Mouse (Mus musculus) heart, embryonic 15.5 days (tissue): ENCODE results near the gene Gm21293. TPM values are rescaled to one million over a fixed set of nuclear protein-coding genes. Genes with fewer than 3 reads are reported as not detected.
"Not testable (repeated sequence)": the region's sequence is repeated elsewhere in the genome, so short reads cannot be mapped to it uniquely, and the experiment has no call there.

Experiments used
- ATAC-seq: fragments of 200-750 bp; cut with Nextera tagmentation; replicated peaks from 2 replicates; pipeline ENCODE4 v1.8.0; 2017; ENCODE audit warnings: low read depth, moderate TSS enrichment; ENCODE audit not compliant: insufficient number of reproducible peaks, insufficient read depth, low FRiP score
- H3K27ac ChIP-seq: fragments of 300-500 bp; sonication (generic); 2 replicates; pipeline ENCODE4 v1.5.1; 2015; ENCODE audit warnings: mild to moderate bottlenecking, inconsistent platforms
- H3K27me3 ChIP-seq: fragments of 300-500 bp; sonication (generic); 2 replicates; pipeline ENCODE4 v1.6.1; 2015; ENCODE audit warnings: inconsistent platforms
- H3K36me3 ChIP-seq: fragments of 300-500 bp; sonication (generic); 2 replicates; pipeline ENCODE4 v1.6.1; 2015; ENCODE audit warnings: mild to moderate bottlenecking, inconsistent platforms
- H3K4me1 ChIP-seq: fragments of 300-500 bp; sonication (generic); replicated peaks from 2 replicates; pipeline ENCODE4 v1.6.1; 2015; ENCODE audit warnings: inconsistent platforms
- H3K4me2 ChIP-seq: fragments of 300-500 bp; sonication (generic); 2 replicates; pipeline ENCODE4 v1.6.1; 2015; ENCODE audit warnings: inconsistent platforms, mild to moderate bottlenecking, moderate library complexity
- H3K4me3 ChIP-seq: fragments of 300-500 bp; sonication (generic); 2 replicates; pipeline ENCODE4 v1.5.1; 2015; ENCODE audit warnings: mild to moderate bottlenecking, inconsistent platforms
- H3K9ac ChIP-seq: fragments of 300-500 bp; sonication (generic); 2 replicates; pipeline ENCODE4 v1.6.1; 2015; ENCODE audit warnings: mild to moderate bottlenecking, inconsistent platforms
- H3K9me3 ChIP-seq: fragments of 300-500 bp; sonication (generic); replicated peaks from 2 replicates; pipeline ENCODE4 v1.6.1; 2016; ENCODE audit warnings: inconsistent platforms
- WGBS: fragments of 180-500 bp; shearing (Covaris S2); methylation state at CpG from one replicate; pipeline ENCODE4 v1.1.7; 2015; ENCODE audit warnings: mixed read lengths; 5-methylcytosine and 5-hydroxymethylcytosine counted together
- polyA plus RNA-seq: library from polyadenylated mRNA; unstranded; fragments of >200 nt; fragmentation: Nextera tagmentation; extraction: Ambion mirVana; gene quantifications from 2 replicates; pipeline ENCODE4 v1.2.1, GENCODE M21; 2015

Gene Gm21293
- polyA plus RNA-seq: not detected in 2 replicates

- H3K4me1 ChIP-seq, H3K9me3 ChIP-seq, H3K36me3 ChIP-seq, H3K27me3 ChIP-seq, ATAC-seq, H3K27ac ChIP-seq, H3K9ac ChIP-seq, H3K4me3 ChIP-seq, H3K4me2 ChIP-seq: not testable (repeated sequence)
- no CpG with 5 or more reads among the region's 3 CpGs for WGBS
Measured at GRCm38 (mm10) chr10:104142687-104143086, at the start of gene Gm21293. TSS of gene Gm21293 (plus strand) at chr10:104142987.

- Histone ChIP-seq H3K27ac (no peak overlapping the region), H3K9ac (no peak overlapping the region), H3K4me1 (no peaks in the 10 kb centered on the region), H3K27me3 (no peaks in the 10 kb centered on the region), H3K4me3 (no peak overlapping the region), H3K36me3 (no peaks in the 10 kb centered on the region), H3K4me2 (no peak overlapping the region), H3K9me3 (no peaks in the 10 kb centered on the region)
- no peak for ATAC-seq
- WGBS: 57% methylated on average over 3 of the region's 3 CpGs
Measured at GRCm38 (mm10) chr10:104110044-104110443, 32.7 kb upstream of the Gm21293 start.

- no peaks in the 10 kb centered on the region for H3K27me3 ChIP-seq
- H3K27ac ChIP-seq: no peak overlapping the region
- ATAC-seq: no peak
- H3K9me3 ChIP-seq: no peaks in the 10 kb centered on the region
- no peak overlapping the region for H3K4me3 ChIP-seq
- no peak overlapping the region for H3K9ac ChIP-seq
- no peaks in the 10 kb centered on the region for H3K36me3 ChIP-seq
- no peak overlapping the region for H3K4me2 ChIP-seq
- WGBS: 39% methylated on average over 2 of the region's 2 CpGs
- H3K4me1 ChIP-seq: no peaks in the 10 kb centered on the region
Measured at GRCm38 (mm10) chr10:104118312-104118711, 24.5 kb upstream of the Gm21293 start.

GRCm38 (mm10) chr10:104151197-104151596 lies 8.4 kb downstream of the Gm21293 start, which contains the start of gene Gm6763:
TSS of gene Gm6763 (plus strand) at chr10:104151497.
- WGBS: no CpG with 5 or more reads among the region's 3 CpGs
- not testable (repeated sequence) for H3K4me3 ChIP-seq, H3K9ac ChIP-seq, H3K27me3 ChIP-seq, H3K4me1 ChIP-seq, H3K4me2 ChIP-seq, H3K36me3 ChIP-seq, H3K27ac ChIP-seq, ATAC-seq, H3K9me3 ChIP-seq

GRCm38 (mm10) chr10:104159706-104160105 lies 16.9 kb downstream of the Gm21293 start, which contains the start of gene Gm8764:
TSS of gene Gm8764 (plus strand) at chr10:104160006.
- not testable (repeated sequence) for H3K27me3 ChIP-seq, ATAC-seq, H3K4me1 ChIP-seq, H3K4me3 ChIP-seq, H3K27ac ChIP-seq, H3K36me3 ChIP-seq, H3K4me2 ChIP-seq, H3K9me3 ChIP-seq, H3K9ac ChIP-seq
- WGBS: no CpG with 5 or more reads among the region's 3 CpGs

GRCm38 (mm10) chr10:104168215-104168614 lies 25.4 kb downstream of the Gm21293 start, which contains the start of gene Gm21304:
TSS of gene Gm21304 (plus strand) at chr10:104168515.
- not testable (repeated sequence) for H3K27me3 ChIP-seq, H3K4me1 ChIP-seq, H3K4me2 ChIP-seq, H3K27ac ChIP-seq, H3K9ac ChIP-seq, H3K9me3 ChIP-seq, ATAC-seq, H3K36me3 ChIP-seq, H3K4me3 ChIP-seq
- WGBS: no CpG with 5 or more reads among the region's 3 CpGs

GRCm38 (mm10) chr10:104176724-104177123 lies 33.9 kb downstream of the Gm21293 start, which contains the start of gene Gm21312:
TSS of gene Gm21312 (plus strand) at chr10:104177024.
- ATAC-seq: not testable (repeated sequence)

GRCm38 (mm10) chr10:104185233-104185632 lies 42.4 kb downstream of the Gm21293 start, which contains the start of gene Gm20765:
TSS of gene Gm20765 (plus strand) at chr10:104185533.
- not testable (repeated sequence) for H3K4me3 ChIP-seq, H3K27me3 ChIP-seq, H3K4me2 ChIP-seq, ATAC-seq, H3K36me3 ChIP-seq, H3K4me1 ChIP-seq, H3K9me3 ChIP-seq, H3K27ac ChIP-seq, H3K9ac ChIP-seq
- WGBS: no CpG with 5 or more reads among the region's 3 CpGs

More at GRCm38 (mm10) chr10:104176724-104177123, 33.9 kb downstream of the Gm21293 start, which contains the start of gene Gm21312:
- not testable (repeated sequence) for H3K4me1 ChIP-seq, H3K4me3 ChIP-seq, H3K27ac ChIP-seq, H3K36me3 ChIP-seq, H3K27me3 ChIP-seq, H3K4me2 ChIP-seq, H3K9me3 ChIP-seq, H3K9ac ChIP-seq
- no CpG with 5 or more reads among the region's 3 CpGs for WGBS

- no CpG with 5 or more reads among the region's 3 CpGs for WGBS
Measured at GRCm38 (mm10) chr10:104193742-104194141, 51.0 kb downstream of the Gm21293 start, which contains the start of gene Gm4340. TSS of gene Gm4340 (plus strand) at chr10:104194042.

More at GRCm38 (mm10) chr10:104193742-104194141, 51.0 kb downstream of the Gm21293 start, which contains the start of gene Gm4340:
- not testable (repeated sequence) for H3K36me3 ChIP-seq, H3K27ac ChIP-seq, H3K9me3 ChIP-seq, ATAC-seq, H3K4me3 ChIP-seq, H3K4me1 ChIP-seq, H3K4me2 ChIP-seq, H3K9ac ChIP-seq, H3K27me3 ChIP-seq

Other genes with a start within 250 kb of the Gm21293 start
- gene Gm6763, start 8.5 kb downstream of the Gm21293 start, polyA plus RNA-seq: not detected in 2 replicates
- gene Gm8764, start 17.0 kb downstream of the Gm21293 start, polyA plus RNA-seq: not detected in 2 replicates
- gene Gm21304, start 25.5 kb downstream of the Gm21293 start, polyA plus RNA-seq: not detected in 2 replicates
- gene Gm21312, start 34.0 kb downstream of the Gm21293 start, polyA plus RNA-seq: not detected in 2 replicates
- not detected in 2 replicates for gene Gm20765, start 42.5 kb downstream of the Gm21293 start, polyA plus RNA-seq
- not detected in 2 replicates for gene Gm4340, start 51.1 kb downstream of the Gm21293 start, polyA plus RNA-seq